28 mouse cellular contexts compared by ENCODE assay signal in genomic region chr15:92482198-92482597, GRCm38 (mm10).
DNase-seq lines count a peak whose midpoint lies in the region; ATAC-seq and TF ChIP-seq lines count a peak whose summit lies in the region.
"Had no signal": no experiment of that assay in that cellular context is flagged by ENCODE, and none has a peak within 500 bp of the region (broad histone marks: within the 10 kb centered on the region; RNA-seq: fewer than 3 reads in every experiment).

No protein-coding gene starts in this region.

- H3K27me3 ChIP-seq in forebrain, embryonic 15.5 days = no peaks in the 10 kb centered on the region
- no peaks in the 10 kb centered on the region for H3K27me3 ChIP-seq in forebrain, embryonic 10.5 days (ENCODE audit: poor library complexity, severe bottlenecking)
- H3K27me3 ChIP-seq: embryonic facial prominence, embryonic 12.5 days; heart, embryonic 12.5 days; intestine, embryonic 15.5 days; limb, embryonic 15.5 days; lung, embryonic 15.5 days had no signal

- H3K9ac ChIP-seq in forebrain, embryonic 15.5 days (replicated peaks) = no peak overlapping the region
- H3K9ac ChIP-seq: embryonic facial prominence, embryonic 12.5 days; heart, embryonic 12.5 days; intestine, embryonic 15.5 days; limb, embryonic 15.5 days; liver, embryonic 14.5 days; lung, embryonic 15.5 days had no signal

- H3K4me1 ChIP-seq in forebrain, embryonic 15.5 days = no peaks in the 10 kb centered on the region
- H3K4me1 ChIP-seq in forebrain, embryonic 10.5 days = no peaks in the 10 kb centered on the region
- H3K4me1 ChIP-seq: embryonic facial prominence, embryonic 12.5 days; heart, embryonic 12.5 days; hindbrain, embryonic 10.5 days; intestine, embryonic 15.5 days; limb, embryonic 15.5 days; lung, embryonic 15.5 days had no signal

- no peaks in the 10 kb centered on the region for H3K9me3 ChIP-seq in forebrain, embryonic 15.5 days
- H3K9me3 ChIP-seq in forebrain, embryonic 10.5 days = no peaks in the 10 kb centered on the region
- H3K9me3 ChIP-seq: embryonic facial prominence, embryonic 12.5 days; heart, embryonic 12.5 days; hindbrain, embryonic 10.5 days; intestine, embryonic 15.5 days; limb, embryonic 15.5 days; lung, embryonic 15.5 days had no signal

- no peak overlapping the region for H3K4me3 ChIP-seq in forebrain, embryonic 15.5 days
- H3K4me3 ChIP-seq in forebrain, embryonic 10.5 days = no peak overlapping the region
- H3K4me3 ChIP-seq in layer of hippocampus, adult 2 months = no peak overlapping the region
- H3K4me3 ChIP-seq: embryonic facial prominence, embryonic 12.5 days; heart, embryonic 12.5 days; hindbrain, embryonic 10.5 days; intestine, embryonic 15.5 days; limb, embryonic 15.5 days; lung, embryonic 15.5 days had no signal

- 69% methylated on average over 6 of the region's 6 CpGs for WGBS in forebrain, embryonic 15.5 days
- 88% methylated on average over 6 of the region's 6 CpGs for WGBS in forebrain, embryonic 10.5 days

- H3K4me2 ChIP-seq in forebrain, embryonic 15.5 days (replicated peaks) = no peak overlapping the region
- H3K4me2 ChIP-seq: embryonic facial prominence, embryonic 12.5 days; heart, embryonic 12.5 days; intestine, embryonic 15.5 days; limb, embryonic 15.5 days; lung, embryonic 15.5 days had no signal

- DNase-seq in forebrain, embryonic 10.5 days (ENCODE audit: extremely low spot score, low spot score) = no peak
- peak; percentile 32 to 34 for DNase-seq in left cerebral cortex, postnatal 25 days (ENCODE audit: low spot score in 2 of 2)
- no peak for DNase-seq in left cerebral cortex, adult 11 months (ENCODE audit: low spot score)
- peak; percentile 66 for DNase-seq in brain, adult 2 months (ENCODE audit: low read depth, low spot score)
- DNase-seq in layer of hippocampus, adult 2 months (ENCODE audit: low spot score in 2 of 2) = peak; percentile 17 to 47
- no peak for DNase-seq in urinary bladder, postnatal 36 days (ENCODE audit: low spot score in 2 of 2)
- DNase-seq in urinary bladder, postnatal 14 days (ENCODE audit: low spot score) = no peak
- DNase-seq: adrenal gland, postnatal 14 days; cerebellum, adult 11 months; cerebellum, postnatal 14 days; gastrocnemius, postnatal 14 days; heart, adult 11 months; kidney, adult 9 months; kidney, postnatal 14 days; left cerebral cortex, postnatal 4 days; lung, postnatal 4 days; midbrain, embryonic 14.5 days; spleen, adult 18-20 months had no signal

- 0 out of 2 replicates have a peak, but pooled peaks have one; percentile 46 for ATAC-seq in forebrain, embryonic 15.5 days (replicated peaks)
- ATAC-seq: CD4-positive, CD25-positive, alpha-beta regulatory T cell, adult 4 months; hindbrain, embryonic 16.5 days; intestine, embryonic 15.5 days had no signal

- no peaks in the 10 kb centered on the region for H3K36me3 ChIP-seq in forebrain, embryonic 15.5 days
- no peaks in the 10 kb centered on the region for H3K36me3 ChIP-seq in forebrain, embryonic 10.5 days (replicated peaks)
- H3K36me3 ChIP-seq: embryonic facial prominence, embryonic 12.5 days; heart, embryonic 12.5 days; hindbrain, embryonic 10.5 days; intestine, embryonic 15.5 days; limb, embryonic 15.5 days; lung, embryonic 15.5 days had no signal

- H3K27ac ChIP-seq in forebrain, embryonic 15.5 days (replicated peaks) = no peak overlapping the region
- H3K27ac ChIP-seq in forebrain, embryonic 10.5 days = no peak overlapping the region
- H3K27ac ChIP-seq in layer of hippocampus, adult 2 months = no peak overlapping the region
- H3K27ac ChIP-seq: embryonic facial prominence, embryonic 12.5 days; hindbrain, embryonic 10.5 days; intestine, embryonic 15.5 days; limb, embryonic 15.5 days; liver, embryonic 14.5 days; lung, embryonic 15.5 days had no signal

- no peak for TF ChIP-seq CTCF in layer of hippocampus, adult 2 months (conservative IDR thresholded peaks at IDR 0.05)

- intact Hi-C loops in left cerebral cortex, postnatal 25 days (cut with DNase I) = no loop called here

Comparison
In these comparisons a context has a peak if more than half of its experiments do, and no peak if none do; other contexts are left out.
1. DNase-seq: peak in left cerebral cortex, postnatal 25 days (2 of 2), brain, adult 2 months (single experiment) and layer of hippocampus, adult 2 months (2 of 2); none in forebrain, embryonic 10.5 days (single experiment), left cerebral cortex, adult 11 months (single experiment), urinary bladder, postnatal 36 days (0 of 2) and urinary bladder, postnatal 14 days (single experiment).